Mouse (Mus musculus): ENCODE results near the gene Ppp1r9b. TPM values are rescaled to one million over a fixed set of nuclear protein-coding genes. Genes with fewer than 3 reads are reported as not detected.

Ppp1r9b gene
- polyA plus RNA-seq, 1 experiment from 2014 or later: 22.0 TPM

- Histone ChIP-seq H3K27ac (ENCODE audit: low read length) (no peak overlapping the region), H3K36me3 (ENCODE audit: control insufficient read depth, insufficient read depth) (no peaks in the 10 kb centered on the region), H3K4me1 (replicated peaks; ENCODE audit: control insufficient read depth, insufficient read depth, low read length) (peaks cover 22% of the 10 kb centered on the region), H3K9ac (replicated peaks; ENCODE audit: low read depth, low read length) (no peak overlapping the region), H3K9me3 (ENCODE audit: control insufficient read depth, low read length) (no peaks in the 10 kb centered on the region), H3K27me3 (replicated peaks; ENCODE audit: control insufficient read depth, insufficient read depth, low read length) (no peaks in the 10 kb centered on the region), H3K4me2 (ENCODE audit: low read length) (no peak overlapping the region), H3K4me3 (replicated peaks; ENCODE audit: low read length) (no peak overlapping the region)
- 50% methylated on average over 6 of the region's 6 CpGs for WGBS
- ATAC-seq: no peak
These were observed 3.5 kb upstream of the Ppp1r9b start for GRCm38 (mm10) chr11:94987341-94987740.

- ATAC-seq: no peak
- Histone ChIP-seq H3K36me3 (ENCODE audit: control insufficient read depth, insufficient read depth) (no peaks in the 10 kb centered on the region), H3K27ac (ENCODE audit: low read length) (no peak overlapping the region), H3K27me3 (replicated peaks; ENCODE audit: control insufficient read depth, insufficient read depth, low read length) (no peaks in the 10 kb centered on the region), H3K4me3 (replicated peaks; ENCODE audit: low read length) (no peak overlapping the region), H3K9me3 (ENCODE audit: control insufficient read depth, low read length) (no peaks in the 10 kb centered on the region), H3K9ac (replicated peaks; ENCODE audit: low read depth, low read length) (no peak overlapping the region), H3K4me1 (replicated peaks; ENCODE audit: control insufficient read depth, insufficient read depth, low read length) (peaks cover 24% of the 10 kb centered on the region), H3K4me2 (ENCODE audit: low read length) (no peak overlapping the region)
- WGBS: 85% methylated on average over 8 of the region's 8 CpGs
These were observed 3.0 kb upstream of the Ppp1r9b start for GRCm38 (mm10) chr11:94987851-94988250.

DNA sequence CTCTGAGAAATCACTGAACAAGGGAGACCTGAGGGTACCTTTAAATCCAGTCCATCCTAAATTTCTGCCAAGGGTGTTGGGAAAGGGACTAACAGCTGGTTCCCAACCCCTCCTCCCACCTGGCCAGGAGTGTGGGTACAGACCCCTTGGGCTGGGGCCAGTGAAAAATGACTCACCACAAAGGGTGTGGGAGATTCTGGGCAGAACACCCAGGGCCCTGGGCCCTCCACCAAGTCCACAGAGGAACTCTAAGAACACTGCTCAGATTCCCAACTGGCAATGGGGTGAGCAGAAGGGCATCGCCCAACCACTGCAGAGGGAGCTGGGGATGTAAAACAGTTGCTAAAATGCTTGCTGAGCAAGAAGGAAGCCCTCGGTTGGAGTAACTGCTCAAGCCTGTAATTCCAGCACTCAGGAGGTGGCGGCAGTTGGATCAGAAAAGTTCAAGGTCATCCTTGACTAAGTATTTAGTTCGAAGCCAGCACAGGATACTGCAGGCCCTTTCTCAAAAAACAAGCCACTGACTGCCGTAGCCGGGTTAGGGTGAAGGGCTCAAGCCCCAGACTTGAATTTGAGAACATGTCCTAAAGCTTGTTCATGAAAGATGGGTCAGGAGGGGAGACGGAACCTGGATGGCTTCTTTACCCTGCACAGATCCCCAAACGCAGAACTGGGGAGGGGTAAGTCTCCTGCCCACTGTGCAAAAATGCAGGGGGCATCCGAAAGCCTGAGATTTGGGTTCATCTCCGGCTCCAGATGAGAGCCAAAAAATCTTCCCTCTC lies 1.9 kb upstream of the Ppp1r9b start:
- no peaks in the 10 kb centered on the region for H3K27me3 ChIP-seq (replicated peaks; ENCODE audit: control insufficient read depth, insufficient read depth, low read length)
- WGBS: 16% methylated on average over 10 of the region's 10 CpGs

GRCm38 (mm10) chr11:94989562-94990017 lies 1.2 kb upstream of the Ppp1r9b start:
- Histone ChIP-seq H3K4me1 (replicated peaks; ENCODE audit: control insufficient read depth, insufficient read depth, low read length) (peaks cover 42% of the 10 kb centered on the region), H3K9me3 (ENCODE audit: control insufficient read depth, low read length) (no peaks in the 10 kb centered on the region), H3K27me3 (replicated peaks; ENCODE audit: control insufficient read depth, insufficient read depth, low read length) (no peaks in the 10 kb centered on the region), H3K27ac (ENCODE audit: low read length) (peak overlapping the region; percentile 95), H3K4me2 (ENCODE audit: low read length) (peak overlapping the region; percentile 63), H3K9ac (replicated peaks; ENCODE audit: low read depth, low read length) (peak overlapping the region; percentile 60), H3K4me3 (replicated peaks; ENCODE audit: low read length) (peak overlapping the region; percentile 94), H3K36me3 (ENCODE audit: control insufficient read depth, insufficient read depth) (no peaks in the 10 kb centered on the region)
- ATAC-seq: peak; percentile 70
- WGBS: under 1% methylated on average over 12 of the region's 12 CpGs

More for the DNA sequence above, 1.9 kb upstream of the Ppp1r9b start:
- H3K4me2 ChIP-seq (ENCODE audit: low read length): peak overlapping the region; percentile 63
- H3K9ac ChIP-seq (replicated peaks; ENCODE audit: low read depth, low read length): peak overlapping the region; percentile 60
- H3K9me3 ChIP-seq (ENCODE audit: control insufficient read depth, low read length): no peaks in the 10 kb centered on the region
- H3K36me3 ChIP-seq (ENCODE audit: control insufficient read depth, insufficient read depth): no peaks in the 10 kb centered on the region
- H3K4me1 ChIP-seq (replicated peaks; ENCODE audit: control insufficient read depth, insufficient read depth, low read length): peaks cover 36% of the 10 kb centered on the region
- H3K27ac ChIP-seq (ENCODE audit: low read length): peak overlapping the region; percentile 95
- no peak for ATAC-seq
- H3K4me3 ChIP-seq (replicated peaks; ENCODE audit: low read length): peak overlapping the region; percentile 94

DNA sequence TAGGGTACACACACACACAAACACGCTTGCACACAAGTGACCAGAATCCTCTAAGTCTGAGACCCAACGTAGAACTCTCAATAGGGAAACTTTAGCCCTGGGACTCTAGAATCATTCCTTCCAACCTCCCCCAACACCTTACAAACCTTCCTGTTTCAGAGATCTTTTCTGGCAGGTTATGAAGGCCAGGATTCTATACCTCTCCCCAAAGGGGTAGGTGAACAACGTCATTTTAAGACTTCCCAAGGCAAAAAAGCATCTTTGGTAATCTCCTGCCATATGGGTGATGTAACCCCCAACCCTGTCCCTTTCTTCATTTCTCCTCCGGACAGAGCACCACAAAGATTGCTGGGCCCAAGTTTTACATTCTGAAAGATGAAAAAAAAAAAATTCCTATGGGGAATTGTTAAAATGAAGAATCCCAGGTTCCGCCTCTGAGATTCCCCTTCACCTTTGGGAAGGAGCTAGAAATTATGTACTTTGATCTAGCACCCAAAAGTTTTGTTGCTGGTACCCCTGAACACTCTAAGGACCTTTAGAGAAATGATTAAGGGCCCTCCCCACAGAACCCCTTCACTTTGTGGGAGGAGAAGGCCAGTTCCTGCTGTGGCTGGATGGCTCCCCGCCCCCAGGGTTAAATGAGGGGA lies 610 bp upstream of the Ppp1r9b start:
- peak overlapping the region; percentile 63 for H3K4me2 ChIP-seq (ENCODE audit: low read length)
- WGBS: 47% methylated on average over 6 of the region's 6 CpGs
- H3K36me3 ChIP-seq (ENCODE audit: control insufficient read depth, insufficient read depth): no peaks in the 10 kb centered on the region
- H3K9ac ChIP-seq (replicated peaks; ENCODE audit: low read depth, low read length): peak overlapping the region; percentile 97
- peak overlapping the region; percentile 95 for H3K27ac ChIP-seq (ENCODE audit: low read length)
- no peak for ATAC-seq
- peak overlapping the region; percentile 94 for H3K4me3 ChIP-seq (replicated peaks; ENCODE audit: low read length)
- peaks cover 48% of the 10 kb centered on the region for H3K4me1 ChIP-seq (replicated peaks; ENCODE audit: control insufficient read depth, insufficient read depth, low read length)
- no peaks in the 10 kb centered on the region for H3K9me3 ChIP-seq (ENCODE audit: control insufficient read depth, low read length)
- H3K27me3 ChIP-seq (replicated peaks; ENCODE audit: control insufficient read depth, insufficient read depth, low read length): no peaks in the 10 kb centered on the region

DNA sequence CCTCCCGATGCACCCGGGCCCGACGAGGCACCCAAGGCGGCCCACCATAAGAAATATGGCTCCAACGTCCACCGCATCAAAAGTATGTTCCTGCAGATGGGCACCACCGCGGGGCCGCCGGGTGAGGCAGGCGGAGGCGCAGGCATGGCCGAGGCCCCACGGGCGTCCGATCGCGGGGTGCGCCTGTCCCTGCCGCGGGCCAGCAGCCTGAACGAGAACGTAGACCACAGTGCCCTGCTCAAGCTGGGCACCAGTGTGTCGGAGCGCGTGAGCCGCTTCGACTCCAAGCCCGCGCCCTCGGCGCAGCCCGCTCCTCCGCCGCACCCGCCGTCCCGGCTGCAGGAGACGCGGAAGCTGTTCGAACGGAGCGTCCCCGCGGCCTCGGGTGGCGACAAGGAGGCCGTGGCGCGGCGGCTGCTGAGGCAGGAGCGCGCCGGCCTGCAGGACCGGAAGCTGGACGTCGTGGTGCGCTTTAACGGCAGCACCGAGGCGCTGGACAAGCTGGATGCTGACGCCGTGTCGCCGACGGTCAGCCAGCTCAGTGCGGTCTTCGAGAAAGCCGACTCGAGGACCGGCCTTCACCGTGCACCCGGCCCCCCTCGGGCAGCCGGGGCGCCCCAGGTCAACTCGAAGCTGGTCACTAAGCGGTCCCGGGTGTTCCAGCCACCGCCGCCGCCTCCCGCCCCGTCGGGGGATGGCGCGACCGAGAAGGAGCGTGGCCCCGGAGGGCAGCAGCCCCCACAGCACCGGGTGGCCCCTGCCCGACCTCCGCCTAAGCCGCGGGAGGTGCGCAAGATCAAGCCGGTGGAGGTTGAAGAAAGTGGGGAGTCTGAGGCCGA lies 1.0 kb downstream of the Ppp1r9b start:
- Histone ChIP-seq H3K9me3 (ENCODE audit: control insufficient read depth, low read length) (no peaks in the 10 kb centered on the region), H3K4me2 (ENCODE audit: low read length) (peak overlapping the region; percentile 97), H3K27ac (ENCODE audit: low read length) (peak overlapping the region; percentile 95), H3K4me1 (replicated peaks; ENCODE audit: control insufficient read depth, insufficient read depth, low read length) (peaks cover 60% of the 10 kb centered on the region), H3K9ac (replicated peaks; ENCODE audit: low read depth, low read length) (peak overlapping the region; percentile 97), H3K4me3 (replicated peaks; ENCODE audit: low read length) (peak overlapping the region; percentile 94), H3K36me3 (ENCODE audit: control insufficient read depth, insufficient read depth) (0 out of 2 replicates have a peak, but pooled peaks cover under 1% of the 10 kb centered on the region), H3K27me3 (replicated peaks; ENCODE audit: control insufficient read depth, insufficient read depth, low read length) (no peaks in the 10 kb centered on the region)
- no peak for ATAC-seq
- under 1% methylated on average over 94 of the region's 99 CpGs for WGBS

DNA sequence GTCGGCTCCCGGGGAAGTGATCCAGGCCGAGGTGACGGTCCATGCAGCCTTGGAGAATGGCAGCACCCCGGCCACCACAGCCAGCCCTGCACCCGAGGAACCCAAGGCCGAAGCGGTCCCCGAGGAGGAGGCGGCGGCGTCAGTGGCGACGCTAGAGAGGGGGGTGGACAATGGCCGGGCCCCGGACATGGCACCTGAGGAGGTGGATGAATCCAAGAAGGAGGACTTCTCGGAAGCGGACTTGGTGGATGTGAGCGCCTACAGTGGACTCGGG lies 1.6 kb downstream of the Ppp1r9b start:
- H3K9me3 ChIP-seq (ENCODE audit: control insufficient read depth, low read length): no peaks in the 10 kb centered on the region
- H3K4me1 ChIP-seq (replicated peaks; ENCODE audit: control insufficient read depth, insufficient read depth, low read length): peaks cover 62% of the 10 kb centered on the region
- peaks cover 2% of the 10 kb centered on the region; the same call in 1 of the 2 replicates for H3K36me3 ChIP-seq (ENCODE audit: control insufficient read depth, insufficient read depth)
- no peaks in the 10 kb centered on the region for H3K27me3 ChIP-seq (replicated peaks; ENCODE audit: control insufficient read depth, insufficient read depth, low read length)
- no peak for ATAC-seq
- peak overlapping the region; percentile 97 for H3K9ac ChIP-seq (replicated peaks; ENCODE audit: low read depth, low read length)
- H3K4me3 ChIP-seq (replicated peaks; ENCODE audit: low read length): peak overlapping the region; percentile 94
- H3K4me2 ChIP-seq (ENCODE audit: low read length): peak overlapping the region; percentile 97
- H3K27ac ChIP-seq (ENCODE audit: low read length): no peak overlapping the region
- under 1% methylated on average over 20 of the region's 20 CpGs for WGBS

DNA sequence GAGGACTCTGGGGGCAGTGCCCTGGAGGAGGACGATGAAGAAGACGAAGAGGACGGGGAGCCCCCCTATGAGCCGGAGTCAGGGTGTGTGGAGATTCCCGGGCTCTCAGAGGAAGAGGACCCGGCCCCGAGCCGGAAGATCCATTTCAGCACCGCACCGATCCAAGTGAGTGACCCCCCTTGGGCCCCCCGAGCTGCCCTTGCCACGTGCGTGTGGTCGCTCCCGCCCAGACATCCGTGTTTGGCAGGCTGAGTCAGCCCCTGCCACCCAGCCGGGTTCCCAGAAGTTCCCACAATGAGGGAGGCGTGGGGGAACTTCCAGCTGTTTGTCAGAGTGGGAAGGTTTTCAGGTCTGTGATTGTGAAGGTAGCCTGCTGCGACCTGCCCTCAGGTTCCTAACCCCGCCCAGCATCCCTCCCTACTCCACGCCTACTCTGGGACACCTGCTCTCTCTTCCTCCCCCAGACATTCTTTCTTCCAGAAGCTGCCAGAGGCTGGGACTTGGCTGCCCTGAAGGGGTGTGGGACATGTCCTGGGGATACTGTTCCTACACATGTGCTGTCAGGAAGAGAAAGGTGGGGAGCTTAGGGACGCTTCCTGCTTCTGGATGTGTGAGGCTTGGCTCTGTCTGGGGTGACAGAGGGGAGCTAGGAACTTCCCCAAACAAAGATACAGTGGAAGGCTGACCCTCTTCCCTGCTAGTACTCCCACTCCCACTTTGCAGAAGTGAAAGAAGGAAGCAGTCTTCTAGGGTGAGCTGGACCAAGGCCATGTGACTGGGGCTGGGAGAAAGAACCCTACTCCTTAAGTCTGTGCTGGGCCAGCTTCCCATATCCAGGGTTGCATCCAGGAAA lies 2.1 kb downstream of the Ppp1r9b start:
- H3K27ac ChIP-seq (ENCODE audit: low read length): no peak overlapping the region
- H3K27me3 ChIP-seq (replicated peaks; ENCODE audit: control insufficient read depth, insufficient read depth, low read length): no peaks in the 10 kb centered on the region
- WGBS: under 1% methylated on average over 22 of the region's 22 CpGs
- peak overlapping the region; percentile 94 for H3K4me3 ChIP-seq (replicated peaks; ENCODE audit: low read length)
- H3K4me2 ChIP-seq (ENCODE audit: low read length): peak overlapping the region; percentile 97
- ATAC-seq: no peak
- H3K36me3 ChIP-seq (ENCODE audit: control insufficient read depth, insufficient read depth): peaks cover 7% of the 10 kb centered on the region; the same call in 1 of the 2 replicates
- H3K9me3 ChIP-seq (ENCODE audit: control insufficient read depth, low read length): no peaks in the 10 kb centered on the region
- peaks cover 67% of the 10 kb centered on the region for H3K4me1 ChIP-seq (replicated peaks; ENCODE audit: control insufficient read depth, insufficient read depth, low read length)
- H3K9ac ChIP-seq (replicated peaks; ENCODE audit: low read depth, low read length): peak overlapping the region; percentile 97

Measured in forebrain, embryonic 16.5 days (tissue).